Mouse (Mus musculus) embryonic facial prominence, embryonic 11.5 days (tissue): Measurements from ENCODE around the gene Hoxb4. TPM values are rescaled to one million over a fixed set of nuclear protein-coding genes. Genes with fewer than 3 reads are reported as not detected.

Experiments
- ATAC-seq: fragments of 200-750 bp; cut with Nextera tagmentation; replicated peaks from 2 replicates; pipeline ENCODE4 v1.8.0; 2017; ENCODE audit warnings: low read depth; ENCODE audit not compliant: insufficient number of reproducible peaks, low FRiP score, low TSS enrichment
- DNase-seq: peaks from one replicate; pipeline ENCODE4 v3.0.0-alpha.2; 2015; ENCODE audit warnings: low spot score
- H3K27ac ChIP-seq: fragments of 300-500 bp; sonication (generic); replicated peaks from 2 replicates; pipeline ENCODE4 v1.5.1; 2014; ENCODE audit warnings: mild to moderate bottlenecking, low read depth, low read length, control low read depth
- H3K27me3 ChIP-seq: fragments of 300-500 bp; sonication (generic); 2 replicates; pipeline ENCODE4 v1.6.1; 2014; ENCODE audit warnings: mild to moderate bottlenecking, low read length, moderate library complexity, mixed read lengths; ENCODE audit not compliant: control insufficient read depth, insufficient read depth
- H3K36me3 ChIP-seq: fragments of 300-500 bp; sonication (generic); replicated peaks from 2 replicates; pipeline ENCODE4 v1.6.1; 2014; ENCODE audit warnings: low read depth, mild to moderate bottlenecking, low read length, moderate library complexity, mixed read lengths; ENCODE audit not compliant: control insufficient read depth, insufficient read depth
- H3K4me1 ChIP-seq: fragments of 300-500 bp; sonication (generic); 2 replicates; pipeline ENCODE4 v1.6.1; 2014; ENCODE audit warnings: low read length, mixed read lengths; ENCODE audit not compliant: control insufficient read depth, insufficient read depth
- H3K4me2 ChIP-seq: fragments of 300-500 bp; sonication (generic); 2 replicates; pipeline ENCODE4 v1.6.1; 2014; ENCODE audit warnings: low read depth, mild to moderate bottlenecking, control low read depth, low read length, moderate library complexity
- H3K4me3 ChIP-seq: fragments of 300-500 bp; sonication (generic); 2 replicates; pipeline ENCODE4 v1.5.1; 2014; ENCODE audit warnings: low read depth, low read length, control low read depth
- H3K9ac ChIP-seq: fragments of 300-500 bp; sonication (generic); replicated peaks from 2 replicates; pipeline ENCODE4 v1.6.1; 2014; ENCODE audit warnings: mild to moderate bottlenecking, control low read depth, low read length
- H3K9me3 ChIP-seq: fragments of 300-500 bp; sonication (generic); replicated peaks from 2 replicates; pipeline ENCODE4 v1.6.1; 2016; ENCODE audit warnings: mild to moderate bottlenecking, low read length, inconsistent platforms, mixed read lengths; ENCODE audit not compliant: control insufficient read depth
- WGBS: fragments of 180-500 bp; shearing (Covaris S2); extraction: QIAGEN DNeasy Blood & Tissue Kit; methylation state at CpG from one replicate; pipeline ENCODE4 v1.1.7; 2014; 5-methylcytosine and 5-hydroxymethylcytosine counted together
- microRNA counts: library from miRNA; unstranded; fragments of <30 nt; microRNA quantifications from one replicate; lab custom pipeline; 2016
- microRNA-seq: library from miRNA; unstranded; fragments of <30 nt; microRNA quantifications from one replicate; pipeline ENCODE4, GENCODE M21; 2016; ENCODE audit warnings: borderline number of aligned reads
- polyA plus RNA-seq: library from polyadenylated mRNA; unstranded; fragments of >200 nt; fragmentation: Nextera tagmentation; extraction: Ambion mirVana; gene quantifications from 2 replicates; pipeline ENCODE4 v1.2.1, GENCODE M21; 2014

Gene Hoxb4
- polyA plus RNA-seq, 1 experiment from 2014 or later, result 0.24 TPM

DNA sequence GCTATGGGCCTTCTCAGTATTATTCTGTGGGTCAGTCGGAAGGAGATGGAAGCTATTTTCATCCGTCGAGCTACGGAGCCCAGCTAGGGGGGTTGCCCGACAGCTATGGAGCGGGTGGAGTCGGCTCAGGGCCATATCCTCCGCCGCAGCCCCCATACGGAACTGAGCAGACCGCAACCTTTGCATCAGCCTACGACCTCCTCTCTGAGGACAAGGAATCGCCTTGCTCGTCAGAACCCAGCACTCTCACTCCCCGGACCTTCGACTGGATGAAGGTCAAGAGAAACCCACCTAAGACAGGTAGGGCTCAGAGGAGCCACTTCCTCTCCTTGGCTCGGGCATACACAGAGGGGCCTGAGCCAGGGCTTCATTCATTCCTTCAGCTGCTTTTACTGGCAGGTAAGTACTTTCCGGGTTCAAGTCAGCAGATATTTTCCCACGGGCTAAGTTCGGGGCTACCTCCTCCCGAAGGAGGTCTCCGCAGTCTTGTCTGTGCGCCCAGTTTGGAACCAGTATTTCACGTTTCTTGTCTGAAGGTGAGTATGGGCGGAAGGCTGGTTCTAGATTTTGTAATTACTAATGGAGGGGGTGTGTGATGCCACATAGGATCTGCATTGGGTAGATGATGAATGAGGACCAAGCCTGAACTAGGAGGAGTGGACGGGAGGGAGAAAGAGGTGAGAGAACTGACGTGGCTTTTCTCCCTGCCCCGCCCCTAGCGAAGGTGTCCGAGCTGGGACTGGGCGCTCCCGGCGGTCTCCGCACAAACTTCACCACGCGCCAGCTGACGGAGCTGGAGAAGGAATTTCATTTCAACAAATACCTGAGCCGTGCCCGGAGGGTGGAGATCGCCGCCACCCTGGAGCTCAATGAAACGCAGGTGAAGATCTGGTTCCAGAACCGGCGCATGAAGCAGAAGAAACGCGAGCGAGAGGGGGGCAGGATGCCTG is 48.3 kb downstream of the Hoxb4 start:
- 1% methylated on average over 47 of the region's 47 CpGs for WGBS
- Histone ChIP-seq H3K27ac (no peak overlapping the region), H3K27me3 (peaks cover 85% of the 10 kb centered on the region), H3K9me3 (no peaks in the 10 kb centered on the region), H3K4me2 (no peak overlapping the region), H3K4me1 (no peaks in the 10 kb centered on the region), H3K36me3 (no peaks in the 10 kb centered on the region), H3K9ac (no peak overlapping the region), H3K4me3 (no peak overlapping the region)
- ATAC-seq, result no peak
- no peak for DNase-seq

DNA sequence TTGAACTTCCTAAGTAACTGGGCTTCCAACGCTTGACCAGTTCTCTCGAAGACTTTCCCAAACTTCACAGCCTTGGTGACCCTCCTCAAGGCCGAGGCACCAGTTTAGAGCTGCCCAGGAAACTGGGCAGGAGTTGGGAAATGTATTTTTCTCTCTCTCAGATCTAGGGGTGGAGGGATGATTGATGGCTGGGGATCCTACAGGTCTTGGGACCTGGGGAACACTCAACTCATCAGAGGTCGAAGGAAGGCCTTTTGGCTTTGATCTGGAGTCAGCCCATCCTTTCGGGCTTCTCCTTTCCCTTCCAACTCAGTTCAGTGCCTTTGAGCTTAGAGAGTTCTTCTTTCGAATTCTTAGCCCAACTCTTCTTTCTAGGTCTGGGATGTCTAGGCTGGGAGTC is 49.1 kb downstream of the Hoxb4 start:
- DNase-seq, result no peak
- no peak overlapping the region for H3K27ac ChIP-seq
- no peak overlapping the region for H3K4me3 ChIP-seq
- H3K9me3 ChIP-seq, result no peaks in the 10 kb centered on the region
- no peak overlapping the region for H3K4me2 ChIP-seq
- ATAC-seq, result no peak
- H3K36me3 ChIP-seq, result no peaks in the 10 kb centered on the region
- H3K27me3 ChIP-seq, result peaks cover 84% of the 10 kb centered on the region
- WGBS, result 9% methylated on average over 6 of the region's 6 CpGs
- H3K4me1 ChIP-seq, result no peaks in the 10 kb centered on the region
- no peak overlapping the region for H3K9ac ChIP-seq

DNA sequence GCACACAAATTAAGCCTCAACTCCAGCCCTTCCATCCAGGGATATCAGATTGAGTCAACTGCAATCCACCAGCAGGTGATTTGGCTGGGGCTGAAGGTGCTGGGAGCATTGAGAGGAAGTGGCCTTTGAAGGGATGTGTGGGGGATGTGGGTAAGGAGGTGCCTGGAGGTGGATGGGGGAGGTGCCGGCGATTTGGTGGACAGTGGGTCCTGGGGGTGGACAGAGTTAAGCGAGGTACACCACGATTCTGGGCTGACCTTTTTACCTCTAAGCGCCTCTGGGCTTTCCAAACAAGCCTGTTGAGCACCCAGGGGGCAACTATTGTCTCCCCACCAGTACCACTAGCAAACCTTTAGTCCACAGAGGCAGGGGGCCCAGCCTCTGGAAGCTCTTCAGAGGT is 50.6 kb downstream of the Hoxb4 start:
- no peak overlapping the region for H3K4me2 ChIP-seq
- H3K27ac ChIP-seq, result no peak overlapping the region
- no peak overlapping the region for H3K9ac ChIP-seq
- H3K4me1 ChIP-seq, result no peaks in the 10 kb centered on the region
- no peak for DNase-seq
- peaks cover 84% of the 10 kb centered on the region for H3K27me3 ChIP-seq
- 1% methylated on average over 5 of the region's 5 CpGs for WGBS
- no peaks in the 10 kb centered on the region for H3K9me3 ChIP-seq
- no peak overlapping the region for H3K4me3 ChIP-seq
- no peaks in the 10 kb centered on the region for H3K36me3 ChIP-seq
- no peak for ATAC-seq

DNA sequence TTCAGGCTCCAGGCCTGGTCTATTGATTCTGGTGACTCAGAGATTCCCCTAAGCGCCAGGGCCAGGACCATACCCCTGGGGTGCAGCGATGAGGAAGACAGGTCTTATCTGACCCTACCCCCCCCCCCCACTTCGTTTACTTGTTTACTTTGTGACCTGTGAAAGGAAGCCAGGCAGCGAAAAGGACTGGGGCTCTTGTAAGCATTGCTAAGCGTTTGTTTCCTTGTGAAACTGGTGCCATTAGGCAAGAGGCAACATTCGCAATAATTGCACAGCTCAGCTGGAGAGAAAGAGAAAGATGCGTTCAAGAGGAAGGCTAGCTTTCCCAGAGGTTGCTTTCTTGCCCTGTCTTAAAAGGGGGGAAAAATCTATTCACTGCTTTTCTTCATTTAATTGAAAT is 51.1 kb downstream of the Hoxb4 start:
- no peaks in the 10 kb centered on the region for H3K4me1 ChIP-seq
- H3K27me3 ChIP-seq, result peaks cover 84% of the 10 kb centered on the region
- no peak overlapping the region for H3K4me3 ChIP-seq
- no peaks in the 10 kb centered on the region for H3K36me3 ChIP-seq
- DNase-seq (no peak), ATAC-seq (no peak)
- 8% methylated on average over 7 of the region's 7 CpGs for WGBS
- H3K9ac ChIP-seq, result no peak overlapping the region
- H3K27ac ChIP-seq, result no peak overlapping the region
- H3K9me3 ChIP-seq, result no peaks in the 10 kb centered on the region
- no peak overlapping the region for H3K4me2 ChIP-seq

MicroRNAs within 50 kb of the gene (microRNA counts, 519-probe panel; counts per million panel counts)
- microRNA mmu-miR-10a (lab: Ali Mortazavi, UCI), result 3,714 counts per million, percentile 55 among the panel's probes with 10 or more counts

Small RNA genes within 50 kb of the gene (microRNA-seq; reads per million reads assigned to microRNA genes)
- gene Mir10a, result 1,861 reads per million, percentile 77 among the genes with 10 or more reads in this experiment

Other genes with a start within 250 kb of the Hoxb4 start
- 478 and 527 TPM in 2 replicates for gene Atp5g1, start 242.6 kb upstream of the Hoxb4 start, polyA plus RNA-seq
- gene Calcoco2, start 206.3 kb upstream of the Hoxb4 start, polyA plus RNA-seq, result not detected in 2 replicates
- gene Ttll6, start 184.5 kb upstream of the Hoxb4 start, polyA plus RNA-seq, result not detected in 2 replicates
- not detected in 2 replicates for gene Hoxb13, start 124.0 kb upstream of the Hoxb4 start, polyA plus RNA-seq
- gene Hoxb9, start 46.8 kb upstream of the Hoxb4 start, polyA plus RNA-seq, result 0.38 and 0.63 TPM in 2 replicates
- gene Hoxb8, start 36.4 kb upstream of the Hoxb4 start, polyA plus RNA-seq, result 0.40 and 0.63 TPM in 2 replicates
- gene Hoxb7, start 31.6 kb upstream of the Hoxb4 start, polyA plus RNA-seq, result 0.15 and 0.54 TPM in 2 replicates
- 0.73 and 1.2 TPM in 2 replicates for gene Hoxb6, start 25.8 kb upstream of the Hoxb4 start, polyA plus RNA-seq
- 0.67 and 2.0 TPM in 2 replicates for gene Hoxb5, start 14.9 kb upstream of the Hoxb4 start, polyA plus RNA-seq
- gene Hoxb3, start 5.1 kb downstream of the Hoxb4 start, polyA plus RNA-seq, result 0.65 and 0.79 TPM in 2 replicates
- gene Hoxb2, start 32.3 kb downstream of the Hoxb4 start, polyA plus RNA-seq, result 6.3 and 8.4 TPM in 2 replicates
- gene Hoxb1, start 47.5 kb downstream of the Hoxb4 start, polyA plus RNA-seq, result 0.26 and 0.97 TPM in 2 replicates
- gene Skap1, start 146.3 kb downstream of the Hoxb4 start, polyA plus RNA-seq, result 0.25 and 0.43 TPM in 2 replicates